Mouse (Mus musculus) layer of hippocampus, adult 18-20 months (tissue): ENCODE measurements around the gene Rnf150. TPM values are rescaled to one million over a fixed set of nuclear protein-coding genes. Genes with fewer than 3 reads are reported as not detected.

Source experiments
- DNase-seq, 2 experiments: peaks; one replicate each; pipeline ENCODE4 v3.0.0; 2022; ENCODE audit warnings: low spot score in 2 of 2
- long read RNA-seq: library from polyadenylated mRNA; stranded (forward); transcript quantifications from one replicate; pipeline ENCODE4 v2.0.0, GENCODE M21; 2021
- total RNA-seq, 2 experiments: library from RNA; stranded (reverse); gene quantifications; 2 replicates each; pipeline ENCODE4 v1.2.3; 2021

The Rnf150 gene
- total RNA-seq: 10 to 100 TPM; 47.6 to 49.8 TPM
- long read RNA-seq, partial matches to known transcripts: 0 of 10 reads
- long read RNA-seq, other reads (novel, unspliced or antisense): 10 of 10 reads

- peak; percentile 74 to 90 for DNase-seq
Measured at GRCm38 (mm10) chr8:82863041-82863744, at the start of gene Rnf150. Gene Rnf150 (plus strand): TSS chr8:82863356.

GRCm38 (mm10) chr8:82826135-82827046, 36.8 kb upstream of the Rnf150 start:
- no peak for DNase-seq

GRCm38 (mm10) chr8:82840415-82840814, 22.7 kb upstream of the Rnf150 start:
- no peak for DNase-seq

- no peak for DNase-seq
Measured at GRCm38 (mm10) chr8:82840963-82841362, 22.2 kb upstream of the Rnf150 start.

- DNase-seq: no peak
Measured at GRCm38 (mm10) chr8:82841520-82842142, 21.5 kb upstream of the Rnf150 start.

GRCm38 (mm10) chr8:82843697-82844096, 19.5 kb upstream of the Rnf150 start:
- no peak for DNase-seq

GRCm38 (mm10) chr8:82844413-82844812, 18.7 kb upstream of the Rnf150 start:
- no peak for DNase-seq

- no peak for DNase-seq
Measured at GRCm38 (mm10) chr8:82846098-82846497, 17.1 kb upstream of the Rnf150 start.

GRCm38 (mm10) chr8:82846730-82847129, 16.4 kb upstream of the Rnf150 start:
- no peak for DNase-seq

GRCm38 (mm10) chr8:82858541-82859342, 4.4 kb upstream of the Rnf150 start:
- DNase-seq: no peak

GRCm38 (mm10) chr8:82859343-82859620, 3.9 kb upstream of the Rnf150 start:
- no peak for DNase-seq

- DNase-seq: peak in 1 of 2 experiments; percentile 62
Measured at GRCm38 (mm10) chr8:82863745-82864520, 777 bp downstream of the Rnf150 start.

GRCm38 (mm10) chr8:82864521-82864818, 1.3 kb downstream of the Rnf150 start:
- no peak for DNase-seq

- peak; percentile 24 to 51 for DNase-seq
Measured at GRCm38 (mm10) chr8:82865239-82865638, 2.1 kb downstream of the Rnf150 start.

GRCm38 (mm10) chr8:82866251-82866650, 3.1 kb downstream of the Rnf150 start:
- no peak for DNase-seq

- DNase-seq: no peak
Measured at GRCm38 (mm10) chr8:82870840-82871490, 7.8 kb downstream of the Rnf150 start.

- DNase-seq: no peak
Measured at GRCm38 (mm10) chr8:82871986-82872385, 8.8 kb downstream of the Rnf150 start.

- no peak for DNase-seq
Measured at GRCm38 (mm10) chr8:82874102-82874501, 10.9 kb downstream of the Rnf150 start.

- no peak for DNase-seq
Measured at GRCm38 (mm10) chr8:82875135-82875534, 12.0 kb downstream of the Rnf150 start.

- DNase-seq: no peak
Measured at GRCm38 (mm10) chr8:82884480-82884879, 21.3 kb downstream of the Rnf150 start.
